Mouse (Mus musculus) olfactory bulb, adult 2 months (tissue): ENCODE data around the gene Exoc6.

Experiments
- CTCF ChIP-seq: fragments of 200-500 bp; IDR thresholded peaks from 2 replicates; pipeline ENCODE4 v1.5.1; 2012; ENCODE audit warnings: low read depth, mild to moderate bottlenecking, low read length, moderate library complexity; ENCODE audit not compliant: insufficient read depth
- POLR2A ChIP-seq: fragments of 200-500 bp; IDR thresholded peaks from 2 replicates; pipeline ENCODE4 v1.6.1; 2012; ENCODE audit warnings: mild to moderate bottlenecking, low read depth, low read length, moderate library complexity; ENCODE audit not compliant: insufficient read depth

GRCm38 (mm10) chr19:37716524-37717175, 166.4 kb downstream of the Exoc6 start:
- no peak for TF ChIP-seq CTCF
- no peak for TF ChIP-seq POLR2A
